Mouse (Mus musculus): ENCODE measurements around the gene Tgm2.

DNA sequence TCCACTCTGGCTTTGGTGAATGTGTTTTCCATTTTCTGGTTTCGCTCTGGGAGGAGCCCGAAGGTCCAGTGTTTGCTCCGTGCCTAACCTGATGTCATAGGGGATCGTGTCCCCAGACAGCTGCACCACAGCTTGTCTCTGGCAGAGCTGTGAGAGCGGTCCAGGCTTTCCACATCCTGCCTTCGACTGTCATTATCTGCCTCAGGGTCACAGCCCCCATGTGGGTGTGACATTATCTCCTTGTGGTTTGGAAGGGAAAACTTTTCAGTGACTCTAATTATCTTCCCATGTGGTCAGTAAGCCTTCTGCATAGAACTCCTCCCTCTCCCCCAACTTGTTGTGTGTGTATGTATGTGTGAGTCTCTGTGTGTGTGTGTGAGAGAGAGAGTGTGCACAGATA lies 40.6 kb downstream of the Tgm2 start:
- no peak for TF ChIP-seq POLR2A (IDR thresholded peaks at IDR 0.05; ENCODE audit: control insufficient read depth, low read depth, low read length)
- no peak for TF ChIP-seq CTCF (IDR thresholded peaks at IDR 0.05; ENCODE audit: control insufficient read depth, insufficient read depth, insufficient replicate concordance, low read depth, low read length)

Measured in testis, adult 2 months (tissue).